Mouse (Mus musculus) kidney, embryonic 14.5 days (tissue): Measurements from ENCODE around the gene Steap4. TPM values are rescaled to one million over a fixed set of nuclear protein-coding genes. Genes with fewer than 3 reads are reported as not detected.

Experiments used
- ATAC-seq: fragments of 200-750 bp; cut with Nextera tagmentation; 2 replicates; pipeline ENCODE4 v1.8.0; 2017; ENCODE audit warnings: moderate number of reproducible peaks, mild to moderate bottlenecking, moderate TSS enrichment, moderate library complexity; ENCODE audit not compliant: low FRiP score, low TSS enrichment
- H3K27ac ChIP-seq: fragments of 300-500 bp; sonication (generic); 2 replicates; pipeline ENCODE4 v1.5.1; 2014; ENCODE audit warnings: low read depth, mild to moderate bottlenecking, low read length, moderate library complexity, mixed read lengths
- H3K27me3 ChIP-seq: fragments of 300-500 bp; sonication (generic); 2 replicates; pipeline ENCODE4 v1.6.1; 2014; ENCODE audit warnings: mild to moderate bottlenecking, low read length; ENCODE audit not compliant: control insufficient read depth, insufficient read depth
- H3K36me3 ChIP-seq: fragments of 300-500 bp; sonication (generic); 2 replicates; pipeline ENCODE4 v1.6.1; 2014; ENCODE audit warnings: low read length, mixed read lengths; ENCODE audit not compliant: control insufficient read depth, insufficient read depth
- H3K4me1 ChIP-seq: fragments of 300-500 bp; sonication (generic); 2 replicates; pipeline ENCODE4 v1.6.1; 2014; ENCODE audit warnings: low read length, mixed read lengths; ENCODE audit not compliant: control insufficient read depth, insufficient read depth
- H3K4me2 ChIP-seq: fragments of 300-500 bp; sonication (generic); replicated peaks from 2 replicates; pipeline ENCODE4 v1.6.1; 2014; ENCODE audit warnings: low read depth, mild to moderate bottlenecking, low read length
- H3K4me3 ChIP-seq: fragments of 300-500 bp; sonication (generic); 2 replicates; pipeline ENCODE4 v1.5.1; 2014; ENCODE audit warnings: mild to moderate bottlenecking, low read length
- H3K9ac ChIP-seq: fragments of 300-500 bp; sonication (generic); 2 replicates; pipeline ENCODE4 v1.6.1; 2014; ENCODE audit warnings: low read depth, mild to moderate bottlenecking, low read length, moderate library complexity
- H3K9me3 ChIP-seq: fragments of 300-500 bp; sonication (generic); 2 replicates; pipeline ENCODE4 v1.6.1; 2016; ENCODE audit warnings: low read length; ENCODE audit not compliant: control insufficient read depth
- WGBS: fragments of 180-500 bp; shearing (Covaris S2); extraction: QIAGEN DNeasy Blood & Tissue Kit; methylation state at CpG from one replicate; pipeline ENCODE4 v1.1.7; 2014; 5-methylcytosine and 5-hydroxymethylcytosine counted together
- polyA plus RNA-seq: library from polyadenylated mRNA; unstranded; fragments of >200 nt; fragmentation: Nextera tagmentation; extraction: Ambion mirVana; gene quantifications from 2 replicates; pipeline ENCODE4 v1.2.1, GENCODE M21; 2014

The Steap4 gene
- polyA plus RNA-seq, 1 experiment from 2014 or later, result 2.5 TPM

- H3K36me3 ChIP-seq, result no peaks in the 10 kb centered on the region
- H3K4me1 ChIP-seq, result no peaks in the 10 kb centered on the region
- WGBS, result 84% methylated on average over 10 of the region's 10 CpGs
- H3K4me2 ChIP-seq, result no peak overlapping the region
- H3K9ac ChIP-seq, result no peak overlapping the region
- no peak for ATAC-seq
- no peaks in the 10 kb centered on the region for H3K9me3 ChIP-seq
- no peak overlapping the region for H3K27ac ChIP-seq
- no peaks in the 10 kb centered on the region for H3K27me3 ChIP-seq
- H3K4me3 ChIP-seq, result no peak overlapping the region
Measured at GRCm38 (mm10) chr5:8000466-8000865, 40.2 kb downstream of the Steap4 start.

- no peak overlapping the region for H3K4me2 ChIP-seq
- no peak overlapping the region for H3K27ac ChIP-seq
- H3K9ac ChIP-seq, result no peak overlapping the region
- H3K9me3 ChIP-seq, result no peaks in the 10 kb centered on the region
- H3K4me1 ChIP-seq, result no peaks in the 10 kb centered on the region
- H3K27me3 ChIP-seq, result no peaks in the 10 kb centered on the region
- ATAC-seq, result no peak
- no peak overlapping the region for H3K4me3 ChIP-seq
- no peaks in the 10 kb centered on the region for H3K36me3 ChIP-seq
Measured at GRCm38 (mm10) chr5:8002827-8003226, 42.6 kb downstream of the Steap4 start.

- Histone ChIP-seq H3K4me3 (no peak overlapping the region), H3K9ac (no peak overlapping the region), H3K27ac (no peak overlapping the region), H3K36me3 (no peaks in the 10 kb centered on the region), H3K4me2 (no peak overlapping the region), H3K9me3 (0 out of 2 replicates have a peak, but pooled peaks cover 5% of the 10 kb centered on the region), H3K27me3 (no peaks in the 10 kb centered on the region), H3K4me1 (no peaks in the 10 kb centered on the region)
- no peak for ATAC-seq
- WGBS, result 72% methylated on average over 3 of the region's 3 CpGs
Measured at GRCm38 (mm10) chr5:8013276-8013675, 53.0 kb downstream of the Steap4 start.

Other genes starting within 250 kb of the Steap4 start
- gene Sri, start 85.6 kb downstream of the Steap4 start, polyA plus RNA-seq, result 275 and 301 TPM in 2 replicates